Mouse (Mus musculus) small intestine, adult 2 months (tissue): ENCODE measurements at regions not wholly inside any gene's neighbourhood (a gene's known extent, or its start where the extent isn't known, plus 50 kb on each side); places are given as distances from the start of the nearest gene placed in this dataset.

Source experiments
- H3K27ac ChIP-seq: fragments of 200-500 bp; 2 replicates; pipeline ENCODE4 v1.5.1; 2012; ENCODE audit warnings: low read depth, low read length, control low read depth, inconsistent platforms; ENCODE audit not compliant: insufficient read depth
- H3K27me3 ChIP-seq: fragments of 200-500 bp; 2 replicates; pipeline ENCODE4 v1.6.1; 2012; ENCODE audit warnings: mild to moderate bottlenecking, moderate library complexity, low read length, inconsistent platforms; ENCODE audit not compliant: control insufficient read depth, insufficient read depth
- H3K36me3 ChIP-seq: fragments of 200-500 bp; 2 replicates; pipeline ENCODE4 v1.6.1; 2012; ENCODE audit warnings: mild to moderate bottlenecking, low read length, control low read depth, inconsistent platforms; ENCODE audit not compliant: control insufficient read depth, insufficient read depth
- H3K4me1 ChIP-seq: fragments of 200-500 bp; 2 replicates; pipeline ENCODE4 v1.6.1; 2012; ENCODE audit warnings: low read length, inconsistent platforms, mixed read lengths; ENCODE audit not compliant: control insufficient read depth, insufficient read depth, insufficient read length
- H3K4me3 ChIP-seq: fragments of 200-500 bp; 2 replicates; pipeline ENCODE4 v1.5.1; 2012; ENCODE audit warnings: low read depth, mild to moderate bottlenecking, control low read depth, inconsistent platforms, low read length, moderate library complexity
- CTCF ChIP-seq: fragments of 200-500 bp; IDR thresholded peaks from 2 replicates; pipeline ENCODE4 v1.5.1; 2012; ENCODE audit warnings: low read depth, mild to moderate bottlenecking, control low read depth, inconsistent platforms, low read length, moderate library complexity, mixed read lengths; ENCODE audit not compliant: insufficient replicate concordance, insufficient read length; ENCODE audit errors: extremely low read depth
- POLR2A ChIP-seq: fragments of 200-500 bp; IDR thresholded peaks from 2 replicates; pipeline ENCODE4 v1.6.1; 2012; ENCODE audit warnings: low read depth, mild to moderate bottlenecking, control low read depth, inconsistent platforms, low read length, moderate library complexity
- WGBS: fragments of 180-500 bp; shearing (Covaris S2); methylation state at CpG from one replicate; pipeline ENCODE4 v1.1.7; 2018; 5-methylcytosine and 5-hydroxymethylcytosine counted together

GRCm38 (mm10) chr17:13472460-13473062, 118.2 kb downstream of the Tcp10c start:
- peak; percentile 76; the same call in 1 of the 2 replicates for TF ChIP-seq CTCF
- no peak for TF ChIP-seq POLR2A
- Histone ChIP-seq H3K4me1 (no peaks in the 10 kb centered on the region), H3K27me3 (no peaks in the 10 kb centered on the region), H3K36me3 (no peaks in the 10 kb centered on the region), H3K27ac (no peak overlapping the region), H3K4me3 (no peak overlapping the region)
- WGBS, result 18% methylated on average over 7 of the region's 7 CpGs

- H3K27ac ChIP-seq, result no peak overlapping the region
- no peaks in the 10 kb centered on the region for H3K27me3 ChIP-seq
- H3K36me3 ChIP-seq, result no peaks in the 10 kb centered on the region
- WGBS, result 56% methylated on average over 14 of the region's 14 CpGs
- H3K4me1 ChIP-seq, result no peaks in the 10 kb centered on the region; the same call in none of the 2 replicates
- TF ChIP-seq POLR2A, result no peak
- no peak overlapping the region for H3K4me3 ChIP-seq
Measured at GRCm38 (mm10) chr17:13474310-13475094, 120.1 kb downstream of the Tcp10c start.

- Histone ChIP-seq H3K36me3 (no peaks in the 10 kb centered on the region), H3K27ac (no peak overlapping the region), H3K27me3 (no peaks in the 10 kb centered on the region), H3K4me1 (no peaks in the 10 kb centered on the region; the same call in none of the 2 replicates), H3K4me3 (no peak overlapping the region)
- 63% methylated on average over 5 of the region's 5 CpGs for WGBS
- no peak for TF ChIP-seq CTCF
- no peak for TF ChIP-seq POLR2A
Measured at GRCm38 (mm10) chr17:13478866-13479571, 124.6 kb downstream of the Tcp10c start.

GRCm38 (mm10) chr17:13479572-13480063, 125.2 kb downstream of the Tcp10c start:
- WGBS, result 47% methylated on average over 12 of the region's 12 CpGs
- Histone ChIP-seq H3K36me3 (no peaks in the 10 kb centered on the region), H3K4me1 (no peaks in the 10 kb centered on the region; the same call in none of the 2 replicates), H3K27ac (no peak overlapping the region), H3K27me3 (no peaks in the 10 kb centered on the region), H3K4me3 (no peak overlapping the region)
- TF ChIP-seq POLR2A (no peak), CTCF (no peak)

- Histone ChIP-seq H3K4me1 (no peaks in the 10 kb centered on the region; the same call in none of the 2 replicates), H3K36me3 (no peaks in the 10 kb centered on the region), H3K27me3 (no peaks in the 10 kb centered on the region), H3K27ac (no peak overlapping the region), H3K4me3 (no peak overlapping the region)
- TF ChIP-seq POLR2A (no peak), CTCF (no peak)
- 73% methylated on average over 7 of the region's 7 CpGs for WGBS
Measured at GRCm38 (mm10) chr17:13481445-13482085, 127.2 kb downstream of the Tcp10c start.

DNA sequence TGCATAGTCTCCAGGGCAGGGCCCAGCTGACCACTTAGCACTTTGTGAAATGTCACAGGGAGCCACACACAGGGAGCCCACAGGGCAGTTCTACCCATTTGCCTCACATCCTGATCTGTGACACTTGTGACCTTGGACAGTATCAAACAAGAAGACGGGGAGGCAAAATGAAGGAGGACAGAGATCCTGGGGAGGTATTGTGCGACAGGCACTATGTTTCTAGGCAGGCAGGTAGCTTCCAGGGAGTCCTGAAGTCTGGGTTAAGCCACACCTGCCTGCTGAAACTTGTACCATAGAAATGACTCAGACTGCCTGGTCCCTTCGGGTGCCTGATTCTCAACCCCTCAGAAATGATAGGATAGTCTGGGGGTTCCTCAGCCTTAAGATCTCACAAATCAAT, 127.8 kb downstream of the Tcp10c start:
- WGBS, result 84% methylated on average over 3 of the region's 3 CpGs
- Histone ChIP-seq H3K36me3 (no peaks in the 10 kb centered on the region), H3K4me1 (no peaks in the 10 kb centered on the region; the same call in none of the 2 replicates), H3K27ac (no peak overlapping the region), H3K27me3 (no peaks in the 10 kb centered on the region), H3K4me3 (no peak overlapping the region)
- TF ChIP-seq POLR2A (no peak), CTCF (no peak)
